Mouse (Mus musculus): ENCODE data around the gene Gm20458.

Gm20458 gene

DNA sequence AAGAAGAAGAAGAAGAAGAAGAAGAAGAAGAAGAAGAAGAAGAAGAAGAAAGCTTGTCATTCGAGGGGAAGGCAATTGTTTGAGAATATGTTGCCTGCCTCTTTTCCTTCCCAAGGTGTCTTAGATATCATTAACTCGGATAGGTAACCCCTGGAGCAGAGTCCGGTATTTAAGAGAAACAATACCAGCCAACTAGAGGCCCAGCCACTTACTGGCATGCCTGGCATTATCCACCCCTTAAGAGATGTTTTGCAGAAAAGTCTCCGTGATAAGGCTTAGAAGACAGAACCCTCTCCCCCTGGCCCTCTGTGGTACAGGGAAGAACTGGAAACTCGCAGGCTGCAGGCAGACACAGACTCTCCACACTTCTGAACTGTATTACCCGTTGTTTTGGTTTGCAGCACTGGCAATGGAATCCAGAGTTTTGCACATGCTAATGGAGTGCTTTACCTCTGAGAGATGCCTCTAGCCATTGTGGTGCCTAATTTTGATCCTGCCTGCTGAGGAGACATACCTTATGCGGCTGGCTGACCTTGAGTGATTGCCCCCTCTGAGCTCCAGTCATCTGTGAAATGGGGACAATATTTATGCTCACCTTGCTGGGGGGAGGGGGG, 6.8 kb upstream of the Gm20458 start:
- DNase-seq: no peak

DNA sequence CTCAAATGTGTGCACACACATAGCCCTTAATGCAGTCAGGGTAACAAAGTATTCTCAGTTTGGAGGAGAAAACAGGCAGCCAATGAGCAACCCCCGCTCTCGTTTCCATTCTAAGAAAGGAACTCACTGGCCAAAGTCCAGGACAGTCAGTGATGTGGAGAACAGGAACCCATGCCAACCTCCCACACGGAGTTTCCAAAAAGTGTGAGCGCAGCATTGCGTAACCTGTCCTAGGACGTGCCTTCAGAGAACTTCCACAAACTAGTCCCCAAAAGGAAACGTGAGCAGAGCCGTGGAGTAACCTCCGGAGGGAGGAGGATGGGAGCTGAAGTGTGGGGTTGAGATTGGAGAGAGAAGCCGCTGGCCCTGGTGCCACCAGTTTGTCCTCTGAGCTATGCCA, 5.9 kb upstream of the Gm20458 start:
- peak; percentile 99 for DNase-seq

DNA sequence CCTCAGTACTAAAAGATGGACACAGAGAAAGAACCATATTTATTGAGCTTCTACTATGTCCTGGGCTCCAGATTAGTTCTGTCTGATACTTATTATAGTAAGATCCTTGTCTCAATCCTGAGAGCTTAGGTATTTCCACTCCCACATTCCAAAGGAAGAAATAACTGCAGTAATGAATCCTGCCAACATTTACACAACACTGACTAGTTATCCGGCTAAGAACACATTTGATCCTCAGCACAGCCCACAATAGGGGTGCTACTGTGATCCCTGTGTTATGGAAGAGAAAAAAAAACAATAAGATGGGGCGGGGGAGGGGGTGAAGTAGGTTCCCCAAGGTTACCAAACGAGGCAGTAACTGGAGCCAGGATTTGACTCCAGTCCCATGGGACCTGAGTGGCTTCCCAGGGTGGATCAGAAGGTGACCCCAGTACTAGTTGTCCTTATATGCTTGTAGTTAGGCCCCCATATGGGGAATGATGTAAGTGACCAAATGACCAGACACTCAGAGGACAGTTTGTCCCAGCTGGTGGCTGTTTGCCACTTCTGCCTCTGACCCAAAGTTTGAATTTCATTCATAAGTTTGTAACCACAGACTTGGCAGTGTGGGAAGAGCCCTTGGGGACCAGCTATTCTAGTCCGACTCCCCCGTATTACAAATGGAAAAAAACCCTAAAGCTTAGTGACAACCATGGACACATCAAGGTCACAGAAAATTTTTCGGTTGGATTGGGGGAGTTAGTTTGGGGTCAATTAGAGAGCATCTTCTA, 5.2 kb upstream of the Gm20458 start:
- peak; percentile 98 for DNase-seq

DNA sequence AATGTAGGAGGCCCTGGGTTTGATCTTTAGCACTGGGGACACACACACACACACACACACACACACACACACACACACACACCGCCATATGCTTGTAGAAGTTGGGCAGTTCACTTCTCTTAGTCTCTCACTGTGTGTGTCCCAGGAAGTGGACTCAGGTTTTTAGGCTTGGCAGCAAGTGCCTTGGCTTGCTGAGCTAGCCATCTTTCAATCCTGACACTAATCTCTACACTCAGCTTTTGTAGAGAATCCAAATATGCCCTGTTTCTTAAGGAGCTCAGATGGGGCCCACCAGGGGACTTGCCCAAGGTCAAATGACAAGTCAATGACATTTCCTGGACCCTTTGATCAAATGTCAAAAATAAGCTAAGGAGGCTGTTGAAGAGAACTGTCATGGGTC, 4.4 kb upstream of the Gm20458 start:
- DNase-seq: no peak

DNA sequence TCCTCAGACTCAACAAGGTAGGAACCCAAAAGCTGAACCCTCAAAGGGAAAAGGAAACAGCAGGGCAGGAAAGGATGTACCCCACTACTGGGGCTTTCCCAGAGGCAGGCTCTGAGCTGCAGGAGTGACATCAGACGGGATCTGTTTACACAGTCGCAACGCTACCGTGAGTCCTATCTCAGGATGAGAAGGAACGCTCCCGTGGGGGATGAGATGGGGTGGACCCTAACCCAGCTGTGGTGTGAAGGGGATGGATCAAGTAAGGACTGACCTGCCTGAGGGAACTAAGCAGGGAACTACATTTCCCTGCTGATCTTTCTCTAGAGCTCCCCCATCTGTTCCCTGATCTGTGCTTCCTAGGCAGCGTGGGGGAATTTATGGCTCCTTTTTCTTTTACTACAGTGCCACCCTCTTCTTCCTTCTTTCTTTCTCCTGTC, 3.9 kb upstream of the Gm20458 start, which contains the start of gene Sys1:
TSS of gene Sys1 (plus strand) at position 101 of the 437 bp plus-strand sequence.
- DNase-seq: no peak

DNA sequence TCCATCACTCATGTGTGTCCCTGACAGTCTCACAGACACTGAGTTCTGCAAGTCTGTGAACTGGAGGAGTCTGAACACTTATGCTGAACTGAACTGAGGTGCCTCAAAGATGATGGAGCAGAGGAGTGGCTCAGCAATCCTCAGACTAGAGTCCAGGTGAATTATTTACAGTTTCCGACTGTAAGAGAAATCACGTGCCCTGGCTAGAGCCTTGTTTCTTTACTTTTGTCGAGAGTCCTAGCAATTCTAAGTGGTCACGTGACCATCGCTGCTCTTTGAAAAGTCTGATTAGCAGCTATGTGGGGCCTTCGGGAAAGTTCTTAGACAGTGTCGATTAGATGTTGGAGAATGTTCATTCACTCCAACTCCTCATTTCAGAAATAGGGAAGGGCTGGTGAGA, 2.8 kb upstream of the Gm20458 start:
- no peak for DNase-seq

DNA sequence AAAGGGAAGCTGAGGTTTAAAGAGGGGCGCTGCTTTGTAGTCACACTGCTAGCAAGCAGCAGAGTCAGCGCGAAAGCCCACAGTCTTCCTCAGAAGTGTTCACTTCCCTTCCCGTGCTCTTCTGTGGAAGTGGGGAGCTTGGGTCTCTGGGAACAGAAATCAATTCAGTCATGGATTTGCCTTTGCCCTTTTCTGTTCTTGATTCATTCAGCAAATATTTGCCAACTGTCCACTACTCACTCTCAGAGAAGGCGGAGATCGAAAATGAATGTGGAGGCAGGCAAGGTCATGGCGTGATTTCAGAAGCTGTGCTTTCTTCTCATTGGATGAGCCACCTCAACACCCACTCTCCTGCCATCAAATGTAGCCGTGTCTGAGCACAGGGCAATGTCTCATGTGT, 2.2 kb upstream of the Gm20458 start:
- DNase-seq: peak; percentile 94

DNA sequence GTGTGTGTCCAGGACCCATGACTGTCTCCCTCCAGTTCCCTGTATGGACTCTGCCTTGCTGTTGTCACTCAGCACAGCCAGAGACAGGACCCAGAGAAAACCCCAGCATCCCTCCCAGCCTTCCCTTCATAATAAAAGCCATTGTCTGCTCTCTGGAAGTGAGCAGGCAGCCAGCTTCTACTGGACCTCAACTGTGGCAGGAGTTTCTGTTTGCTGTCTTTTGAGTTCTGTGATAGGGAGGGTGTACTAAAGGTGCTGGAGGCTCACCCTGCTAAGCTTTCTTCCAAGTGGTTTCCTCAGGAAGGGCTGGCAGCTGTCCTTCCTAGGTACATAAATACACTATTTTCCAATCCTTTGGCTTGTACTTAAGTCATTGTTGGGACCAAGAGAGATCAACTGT, 4.4 kb downstream of the Gm20458 start:
- DNase-seq: peak; percentile 82

DNA sequence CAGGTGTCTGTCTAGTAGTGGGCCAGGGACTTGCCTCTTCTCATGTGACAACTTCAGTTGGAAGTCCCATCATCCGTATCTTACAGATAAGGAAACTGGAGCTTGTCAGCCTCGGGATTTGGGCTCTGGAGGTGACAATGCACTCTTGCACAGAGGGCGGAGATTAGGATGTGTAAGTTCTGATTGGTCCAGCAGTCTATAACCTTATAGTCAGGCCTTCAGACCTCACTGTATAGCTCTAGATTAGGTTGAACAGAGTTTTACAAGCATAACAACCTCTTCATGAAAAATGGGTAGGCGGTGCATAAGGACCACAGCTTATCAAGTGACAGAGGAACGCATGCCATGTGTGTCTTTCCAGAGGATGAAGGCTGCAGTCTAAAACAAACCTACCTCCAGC, 6.0 kb downstream of the Gm20458 start:
- no peak for DNase-seq

DNA sequence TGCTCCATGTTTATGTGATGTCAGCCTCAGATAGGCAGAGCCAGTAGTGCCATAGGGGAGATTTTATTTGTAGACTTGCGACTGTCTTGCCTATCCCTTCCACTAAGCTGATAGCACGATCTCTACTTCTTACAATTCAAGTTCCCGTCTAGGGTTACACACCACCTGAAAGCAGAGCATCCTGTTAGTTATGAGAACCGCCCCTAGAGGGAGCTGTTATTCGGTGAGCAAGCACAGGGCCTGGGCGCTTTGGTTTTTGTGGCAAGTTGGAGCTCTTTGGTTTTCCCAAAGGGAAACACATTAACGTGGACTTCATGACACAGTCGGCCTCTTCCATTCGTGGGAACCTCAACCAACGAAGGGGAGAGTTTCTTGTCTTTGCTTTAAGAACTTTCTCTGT, 9.5 kb downstream of the Gm20458 start:
- peak; percentile 90 for DNase-seq

DNA sequence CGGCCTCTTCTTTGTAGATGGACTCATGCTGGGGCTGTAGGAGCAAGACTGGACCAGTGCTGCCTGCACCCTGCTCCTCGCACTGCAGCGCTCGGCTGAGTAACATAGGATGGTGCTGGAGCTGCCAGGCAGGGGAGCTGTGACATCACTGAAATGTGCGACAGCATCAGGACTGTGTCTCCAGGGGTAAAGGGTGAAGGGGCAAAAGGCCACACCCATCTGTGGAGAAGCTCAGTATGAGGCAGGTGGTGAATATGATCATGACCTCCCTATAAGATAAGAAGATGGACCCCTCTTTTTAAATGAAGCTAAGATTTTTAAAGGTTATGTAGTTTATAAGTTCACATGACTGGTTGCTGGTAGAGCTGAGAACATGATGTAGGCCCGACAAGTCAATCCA, 12.9 kb downstream of the Gm20458 start, which contains the start of gene Trp53tg5:
TSS of gene Trp53tg5 (minus strand) at position 101 of the 400 bp plus-strand sequence.
- no peak for DNase-seq

DNA sequence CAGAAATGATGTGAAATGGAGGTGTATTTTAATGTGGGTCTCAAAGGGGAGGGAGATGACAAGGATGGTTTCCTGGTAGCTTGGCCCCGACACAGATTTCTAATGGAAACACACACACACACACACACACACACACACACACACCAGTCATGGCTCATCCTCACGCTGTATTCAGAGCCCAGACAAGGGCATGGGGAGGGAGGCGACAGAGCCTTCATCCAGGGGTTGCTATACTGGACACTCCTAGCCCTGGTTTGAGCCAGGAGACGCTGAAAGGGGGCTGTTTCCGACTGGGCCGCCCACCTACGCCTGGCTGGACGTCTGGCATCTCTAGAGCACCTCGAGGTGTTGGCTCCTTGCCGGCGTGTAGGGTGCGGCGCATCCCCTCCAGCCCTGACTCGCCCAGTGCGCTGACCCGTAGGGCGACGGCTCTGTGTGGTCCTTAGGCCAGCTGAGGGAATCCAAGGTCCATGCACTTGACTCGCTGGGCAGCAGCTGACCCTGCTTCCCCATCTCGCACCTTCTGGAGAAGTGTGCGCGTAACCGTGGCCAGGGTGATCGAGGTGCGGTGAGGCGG, 25.0 kb downstream of the Gm20458 start, which contains the start of gene Dbndd2:
TSS of gene Dbndd2 (plus strand) at position 426 of the 577 bp plus-strand sequence.
- peak; percentile 97 for DNase-seq

DNA sequence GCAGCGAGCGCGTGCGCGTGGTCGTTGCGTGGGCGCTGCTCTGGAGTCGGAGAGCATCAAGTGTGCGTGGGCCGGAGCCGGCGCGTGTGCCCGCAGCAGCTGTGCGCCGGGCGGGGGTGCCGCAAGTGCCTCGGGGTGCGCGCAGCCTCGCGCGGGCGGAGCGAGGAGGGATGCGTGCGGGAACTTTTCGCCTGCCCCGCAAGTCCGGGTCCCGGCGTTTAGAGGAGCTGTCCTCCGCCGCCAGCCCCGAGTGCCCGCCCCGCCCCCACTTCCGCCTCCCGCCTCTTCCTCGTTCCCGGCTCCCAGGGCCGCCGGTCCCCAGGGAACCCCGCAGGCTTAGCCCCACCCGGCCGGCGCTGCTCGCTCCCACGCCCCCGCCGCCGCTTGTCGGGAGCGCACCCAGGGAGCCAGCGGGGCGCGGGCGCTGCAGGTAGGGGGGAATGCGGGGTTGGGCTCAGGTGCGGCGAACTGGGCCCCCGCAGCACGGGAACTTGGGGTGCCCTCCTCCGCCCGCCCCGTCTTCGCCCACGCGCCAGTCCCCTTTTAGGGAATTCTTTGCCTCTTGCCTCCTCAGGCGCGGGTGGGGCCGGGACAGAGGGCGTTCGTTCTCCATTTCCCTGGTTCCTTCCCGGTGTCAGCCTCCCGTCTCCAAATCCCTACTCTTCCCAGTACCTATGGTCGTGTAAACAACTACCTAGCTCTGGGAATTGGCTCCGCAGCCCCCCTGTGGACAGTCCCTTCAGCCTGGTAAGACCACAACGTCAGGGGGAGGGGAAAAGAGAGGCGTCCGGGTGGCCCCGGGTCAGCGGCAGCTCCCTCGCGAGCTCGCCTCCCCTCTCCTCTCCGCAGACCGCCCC, 25.7 kb downstream of the Gm20458 start:
- DNase-seq: peak; percentile 99

DNA sequence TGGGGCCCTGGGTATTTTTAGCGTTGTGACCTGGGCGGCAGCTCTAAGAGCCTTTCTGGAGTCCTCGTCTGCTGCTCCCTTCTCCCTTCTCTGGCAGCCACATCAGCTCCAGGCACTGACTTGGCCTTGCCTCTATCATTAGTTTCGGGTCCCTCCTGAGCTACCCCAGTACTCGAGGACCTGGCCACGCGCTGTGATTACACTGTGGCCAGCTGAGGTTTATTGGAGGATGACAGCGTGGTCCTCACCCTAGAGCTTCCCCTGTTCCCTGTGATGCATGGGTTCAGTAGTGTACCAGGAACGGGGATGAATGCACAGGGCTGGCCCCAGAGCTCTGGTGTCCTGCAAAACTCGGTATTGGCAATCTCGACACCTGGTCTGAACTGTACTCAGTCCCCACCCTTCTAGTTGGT, 26.4 kb downstream of the Gm20458 start:
- DNase-seq: peak; percentile 97

DNA sequence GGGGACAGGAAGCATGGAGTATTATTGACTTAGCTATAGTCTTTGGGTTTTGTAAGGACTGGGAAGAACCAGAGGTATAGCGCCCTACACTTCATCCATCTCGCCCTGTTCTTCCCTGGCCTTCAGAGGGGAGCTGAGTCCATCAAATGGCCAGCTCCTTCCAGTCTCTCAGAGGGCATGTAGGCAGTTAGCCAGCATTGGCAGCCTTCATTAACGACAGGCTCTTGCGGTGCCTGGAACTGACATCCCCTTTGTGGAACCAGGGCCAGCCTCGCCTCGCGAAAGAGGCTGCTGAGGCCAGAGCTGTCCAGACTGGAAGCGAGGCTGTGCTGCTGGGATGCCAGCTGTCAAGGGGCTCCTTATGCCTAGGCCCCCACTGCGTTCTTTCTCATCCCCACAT, 27.0 kb downstream of the Gm20458 start:
- DNase-seq: peak; percentile 87

DNA sequence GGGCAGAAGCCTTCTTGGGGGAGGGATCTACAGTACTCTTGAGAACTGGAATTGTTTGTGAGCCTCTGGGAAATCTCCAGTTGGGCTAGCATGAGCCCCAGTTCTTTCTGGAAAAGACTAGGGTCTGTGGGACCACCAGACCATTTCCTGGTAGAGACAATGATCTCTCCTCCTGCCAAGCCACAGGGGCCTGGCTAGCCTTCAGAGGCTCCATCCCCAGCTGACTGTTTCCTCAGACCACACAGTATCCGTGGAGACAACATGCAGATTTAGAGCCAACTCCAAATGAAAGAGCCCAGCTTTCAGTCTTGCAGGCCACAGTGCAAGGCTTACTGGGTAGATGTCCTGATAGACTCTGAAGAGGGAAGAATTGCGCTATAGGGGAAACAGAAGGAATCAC, 33.4 kb downstream of the Gm20458 start:
- DNase-seq: no peak

DNA sequence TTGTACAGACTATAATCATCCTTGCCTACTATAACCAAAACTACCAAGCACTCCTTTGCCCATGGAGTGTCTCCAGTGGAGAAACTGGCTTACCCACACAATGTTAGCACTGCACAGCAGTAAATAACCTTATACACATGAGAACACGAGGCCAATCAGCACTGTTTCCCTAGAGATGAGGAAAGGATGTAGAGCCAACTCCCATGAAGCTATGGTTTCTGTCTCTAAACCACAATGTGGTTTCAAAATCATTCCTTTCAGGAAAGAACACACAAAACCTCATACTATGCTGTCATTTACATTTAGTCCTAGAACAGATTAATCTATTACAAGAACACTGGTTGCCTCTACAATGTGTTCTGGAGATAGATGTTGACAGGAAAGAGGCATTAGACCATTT, 35.6 kb downstream of the Gm20458 start:
- no peak for DNase-seq

DNA sequence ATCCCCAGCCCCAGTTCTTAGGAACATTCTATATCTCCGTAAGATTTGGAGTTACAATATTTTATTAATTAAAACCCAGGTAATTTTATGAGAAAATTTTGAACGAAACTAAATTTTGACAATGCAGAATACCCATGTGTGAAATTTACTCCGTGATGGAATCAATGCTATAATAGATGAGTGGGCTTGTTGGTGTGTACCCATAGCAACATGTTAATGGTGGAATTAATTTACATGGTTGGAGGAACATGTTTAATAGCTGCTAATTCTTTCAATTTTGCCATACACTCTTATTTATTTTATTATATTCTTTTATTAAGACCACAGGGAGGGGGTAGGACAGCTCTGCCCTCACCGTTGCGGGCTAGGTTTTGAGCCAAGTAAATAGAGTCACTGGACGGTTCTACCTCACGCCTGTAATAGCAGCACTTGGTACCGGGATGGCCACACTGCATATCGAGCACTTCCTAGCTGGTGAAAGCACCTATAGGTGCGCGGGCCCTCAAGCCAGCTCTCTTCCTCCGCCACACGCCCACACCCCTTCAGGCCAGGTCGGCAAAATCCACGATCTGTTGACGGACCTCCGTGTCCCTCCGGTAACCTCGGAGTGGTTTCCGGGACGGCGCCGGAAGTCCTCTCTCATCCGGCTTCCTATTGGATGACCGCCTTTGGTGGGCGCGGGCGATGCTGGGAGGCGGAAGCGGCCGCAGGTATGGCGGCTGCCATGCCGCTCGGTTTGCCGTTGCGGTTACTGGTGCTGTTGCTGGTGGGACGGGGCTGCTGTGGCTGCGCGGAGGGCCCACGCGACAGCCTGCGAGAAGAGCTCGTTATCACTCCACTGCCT, 36.3 kb downstream of the Gm20458 start, which contains the start of gene Pigt:
TSS of gene Pigt (plus strand) at position 674 of the 844 bp plus-strand sequence.
- DNase-seq: peak; percentile 99

DNA sequence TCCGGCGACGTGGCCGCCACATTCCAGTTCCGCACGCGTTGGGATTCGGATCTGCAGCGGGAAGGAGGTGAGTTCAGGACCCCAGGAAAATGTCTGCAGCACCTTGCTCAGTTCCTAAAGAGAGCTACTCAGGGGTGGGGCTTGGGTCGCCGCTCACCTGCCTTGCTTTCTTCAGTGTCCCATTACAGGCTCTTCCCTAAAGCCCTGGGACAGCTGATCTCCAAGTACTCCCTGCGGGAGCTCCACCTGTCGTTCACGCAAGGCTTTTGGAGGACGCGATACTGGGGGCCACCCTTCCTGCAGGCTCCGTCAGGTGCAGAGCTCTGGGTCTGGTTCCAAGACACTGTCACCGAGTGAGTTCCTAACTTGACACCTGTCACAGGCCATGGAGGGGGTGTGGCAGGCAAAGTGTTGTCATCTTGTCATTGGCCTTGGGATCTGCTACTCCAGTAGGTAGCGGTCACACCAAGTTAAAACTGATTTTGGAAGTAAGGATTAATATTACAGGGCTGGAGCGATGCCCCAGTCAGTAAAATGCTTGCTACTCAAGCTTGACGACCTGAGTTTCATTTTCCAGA, 37.0 kb downstream of the Gm20458 start:
- no peak for DNase-seq

DNA sequence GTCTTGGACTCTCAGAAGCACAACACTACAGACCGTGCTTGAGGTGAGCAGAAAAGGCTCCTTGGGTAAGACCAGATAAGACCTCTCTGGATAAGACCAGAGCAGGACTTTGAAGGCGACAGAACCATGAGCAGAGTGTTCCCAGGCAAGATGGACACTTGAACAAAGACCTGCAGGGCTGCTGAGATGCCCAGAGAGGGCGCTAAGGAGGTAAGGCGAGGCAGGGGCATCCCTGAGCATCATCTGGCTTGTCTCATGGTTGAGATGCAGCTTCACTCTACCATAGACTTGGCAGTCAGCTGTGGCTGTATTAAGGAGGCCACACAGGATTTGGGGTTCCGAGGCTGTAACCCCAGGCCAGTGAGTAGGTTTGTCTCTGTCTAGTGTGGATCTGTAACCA, 38.5 kb downstream of the Gm20458 start:
- DNase-seq: no peak

DNA sequence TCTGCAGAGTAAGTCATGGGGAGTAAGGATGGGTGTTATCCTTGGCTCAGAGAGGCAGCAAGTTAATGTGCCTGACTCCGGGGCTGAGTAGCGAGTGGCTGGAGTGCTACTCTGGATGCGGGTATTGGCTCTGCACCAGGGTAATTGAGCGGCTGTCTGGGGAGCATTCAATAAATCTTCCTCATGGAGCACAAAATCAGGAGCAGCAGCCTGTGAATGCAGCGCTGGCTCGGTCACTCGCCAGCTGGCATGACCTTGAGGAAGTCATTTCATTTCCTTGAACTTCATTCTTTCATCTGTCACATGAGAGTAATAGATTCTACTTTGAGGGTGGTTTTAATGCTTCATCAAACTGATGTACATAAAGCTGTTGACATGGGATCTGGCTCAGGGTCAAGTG, 39.7 kb downstream of the Gm20458 start:
- no peak for DNase-seq

DNA sequence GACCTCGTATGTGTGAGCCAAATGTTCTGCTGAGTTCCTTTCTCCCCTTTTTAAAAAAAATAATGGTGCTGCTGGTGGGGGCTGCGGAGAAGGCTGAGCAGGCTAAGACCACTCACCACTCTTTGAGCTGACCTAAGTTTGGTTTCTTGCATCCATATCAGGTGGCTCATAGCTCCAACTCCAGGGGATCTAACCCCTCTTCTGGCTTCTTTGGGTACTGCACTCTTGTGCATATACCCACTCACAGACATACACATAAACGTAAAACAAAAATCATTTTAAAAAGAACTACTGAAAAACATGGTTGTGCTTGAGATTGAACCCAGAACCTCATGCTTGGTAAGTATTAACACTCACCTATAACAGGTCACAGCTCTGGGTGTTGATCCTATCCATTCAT, 44.2 kb downstream of the Gm20458 start:
- no peak for DNase-seq
